Mouse (Mus musculus) thymus, adult 2 months (tissue): ENCODE measurements around the gene Zfp706.

Source experiments
- CTCF ChIP-seq: fragments of 200-500 bp; IDR thresholded peaks from 2 replicates; pipeline ENCODE4 v1.5.1; 2012; ENCODE audit warnings: mild to moderate bottlenecking, control low read depth, low read length, moderate library complexity, borderline replicate concordance; ENCODE audit not compliant: control insufficient read depth, poor library complexity, insufficient read depth; ENCODE audit errors: extremely low read depth
- POLR2A ChIP-seq: fragments of 200-500 bp; IDR thresholded peaks from 2 replicates; pipeline ENCODE4 v1.6.1; 2012; ENCODE audit warnings: mild to moderate bottlenecking, low read length, control low read depth, moderate library complexity; ENCODE audit not compliant: control insufficient read depth, poor library complexity, insufficient read depth; ENCODE audit errors: extremely low read depth

GRCm38 (mm10) chr15:36985567-36985925 lies 22.0 kb downstream of the Zfp706 start:
- TF ChIP-seq POLR2A (no peak), CTCF (no peak)
